Mouse (Mus musculus): ENCODE measurements around the gene Fmod.

DNA sequence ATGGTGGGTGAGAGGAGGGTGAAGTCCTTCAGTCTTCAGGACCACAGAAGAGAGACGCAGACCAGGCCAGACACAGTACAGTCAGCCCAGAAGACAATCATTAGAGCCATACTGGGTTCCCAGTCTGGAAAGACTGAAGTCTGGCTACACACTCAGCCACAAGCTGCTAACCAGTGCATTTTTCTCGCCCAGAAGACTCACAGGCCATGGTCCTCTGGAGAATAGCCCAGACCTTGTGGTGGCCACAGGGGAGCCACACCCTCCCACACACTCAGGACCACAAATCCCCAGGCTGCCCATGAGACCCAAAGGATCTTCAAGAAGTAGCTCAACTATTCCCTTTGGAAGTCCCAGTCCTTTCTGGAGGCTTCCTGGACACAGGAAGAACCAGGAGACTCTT, 2.3 kb downstream of the Fmod start:
- TF ChIP-seq CTCF (IDR thresholded peaks at IDR 0.05; ENCODE audit: low read depth, low read length) (no peak), TAL1 (conservative IDR thresholded peaks at IDR 0.05; ENCODE audit: low read depth, low read length) (no peak), POLR2AphosphoS5 (IDR thresholded peaks at IDR 0.05; ENCODE audit: insufficient replicate concordance, low read depth, low read length) (no peak)
